Mouse (Mus musculus) midbrain, embryonic 14.5 days (tissue): ENCODE results near the gene Olfr1472. TPM values are rescaled to one million over a fixed set of nuclear protein-coding genes. Genes with fewer than 3 reads are reported as not detected.
"Not testable (repeated sequence)": the region's sequence is repeated elsewhere in the genome, so short reads cannot be mapped to it uniquely, and the experiment has no call there.

ENCODE experiments used
- ATAC-seq: fragments of 200-750 bp; cut with Nextera tagmentation; 2 replicates; pipeline ENCODE4 v1.8.0; 2017; ENCODE audit warnings: moderate number of reproducible peaks, moderate library complexity; ENCODE audit not compliant: low FRiP score, low TSS enrichment
- DNase-seq: peaks from one replicate; pipeline ENCODE4 v3.0.0-alpha.2; 2015
- H3K27ac ChIP-seq: fragments of 300-500 bp; sonication (generic); replicated peaks from 2 replicates; pipeline ENCODE4 v1.5.1; 2014; ENCODE audit warnings: mild to moderate bottlenecking, low read depth, low read length, moderate library complexity
- H3K27me3 ChIP-seq: fragments of 300-500 bp; sonication (generic); 2 replicates; pipeline ENCODE4 v1.6.1; 2014; ENCODE audit warnings: low read length, control low read depth, mixed read lengths; ENCODE audit not compliant: control insufficient read depth, insufficient read depth
- H3K36me3 ChIP-seq: fragments of 300-500 bp; sonication (generic); 2 replicates; pipeline ENCODE4 v1.6.1; 2014; ENCODE audit warnings: low read length, control low read depth; ENCODE audit not compliant: control insufficient read depth, insufficient read depth
- H3K4me1 ChIP-seq: fragments of 300-500 bp; sonication (generic); 2 replicates; pipeline ENCODE4 v1.6.1; 2014; ENCODE audit warnings: mild to moderate bottlenecking, antibody characterized with exemption, low read length, control low read depth; ENCODE audit not compliant: control insufficient read depth, insufficient read depth
- H3K4me2 ChIP-seq: fragments of 300-500 bp; sonication (generic); 2 replicates; pipeline ENCODE4 v1.6.1; 2014; ENCODE audit warnings: mild to moderate bottlenecking, low read length, moderate library complexity
- H3K4me3 ChIP-seq: fragments of 300-500 bp; sonication (generic); replicated peaks from 2 replicates; pipeline ENCODE4 v1.5.1; 2014; ENCODE audit warnings: low read depth, low read length
- H3K9ac ChIP-seq: fragments of 300-500 bp; sonication (generic); replicated peaks from 2 replicates; pipeline ENCODE4 v1.6.1; 2014; ENCODE audit warnings: mild to moderate bottlenecking, low read length, moderate library complexity
- H3K9me3 ChIP-seq: fragments of 300-500 bp; sonication (generic); 2 replicates; pipeline ENCODE4 v1.6.1; 2016; ENCODE audit warnings: low read length, control low read depth, mixed read lengths; ENCODE audit not compliant: control insufficient read depth
- WGBS: fragments of 180-500 bp; shearing (Covaris S2); extraction: QIAGEN DNeasy Blood & Tissue Kit; methylation state at CpG from one replicate; pipeline ENCODE4 v1.1.7; 2014; 5-methylcytosine and 5-hydroxymethylcytosine counted together
- polyA plus RNA-seq: library from polyadenylated mRNA; unstranded; fragments of >200 nt; fragmentation: Nextera tagmentation; extraction: Ambion mirVana; gene quantifications from 2 replicates; pipeline ENCODE4 v1.2.1, GENCODE M21; 2014

Gene Olfr1472
- not detected in 2 replicates for polyA plus RNA-seq

- Histone ChIP-seq H3K9ac (no peak within 1 kb of the TSS), H3K4me1 (no peaks in the 10 kb centered on the region), H3K36me3 (no peaks in the 10 kb centered on the region), H3K4me3 (no peak within 1 kb of the TSS), H3K4me2 (no peak within 1 kb of the TSS), H3K27ac (no peak within 1 kb of the TSS), H3K27me3 (no peaks in the 10 kb centered on the region), H3K9me3 (no peaks in the 10 kb centered on the region)
- DNase-seq (no peak), ATAC-seq (no peak)
- 79% methylated on average over 1 of the region's 1 CpGs for WGBS
Observed at GRCm38 (mm10) chr19:13455986-13456385, at the start of gene Olfr1472. Gene Olfr1472, minus strand, starts transcription at chr19:13456086.

DNA sequence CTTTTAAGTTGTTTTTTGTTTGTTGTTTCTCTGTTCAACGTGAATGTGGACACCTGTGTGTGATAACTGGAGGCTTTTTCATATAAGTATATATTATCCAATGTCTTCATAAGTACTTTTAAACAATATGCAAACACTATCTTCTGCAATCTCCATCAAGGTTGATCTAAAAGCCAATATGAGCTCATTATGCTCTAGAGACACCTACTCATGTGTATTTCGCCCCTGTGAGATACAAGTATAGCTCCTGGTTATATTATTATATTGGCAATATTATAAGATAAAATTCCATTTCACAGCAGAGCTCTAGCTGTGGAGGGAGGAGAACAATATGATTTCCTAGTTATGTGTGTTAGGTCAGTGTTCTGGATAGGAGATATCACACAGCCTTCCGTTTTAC, 44.4 kb upstream of the Olfr1472 start, which contains the start of gene Olfr1477:
Gene Olfr1477, plus strand, starts transcription at position 301 of the 400 bp plus-strand sequence.
- no peak for ATAC-seq

GRCm38 (mm10) chr19:13480096-13480495, 24.2 kb upstream of the Olfr1472 start, which contains the start of gene Olfr1475:
Gene Olfr1475, minus strand, starts transcription at chr19:13480196.
- Histone ChIP-seq H3K4me3 (no peak within 1 kb of the TSS), H3K4me1 (no peaks in the 10 kb centered on the region), H3K4me2 (no peak within 1 kb of the TSS), H3K36me3 (no peaks in the 10 kb centered on the region), H3K9ac (no peak within 1 kb of the TSS), H3K27me3 (no peaks in the 10 kb centered on the region), H3K27ac (no peak within 1 kb of the TSS), H3K9me3 (no peaks in the 10 kb centered on the region)
- ATAC-seq (no peak), DNase-seq (no peak)

More for the DNA sequence above, 44.4 kb upstream of the Olfr1472 start, which contains the start of gene Olfr1477:
- Histone ChIP-seq H3K9ac (no peak within 1 kb of the TSS), H3K27ac (no peak within 1 kb of the TSS), H3K4me2 (no peak within 1 kb of the TSS), H3K4me3 (no peak within 1 kb of the TSS), H3K9me3 (peaks cover 11% of the 10 kb centered on the region; the same call in 1 of the 2 replicates), H3K4me1 (no peaks in the 10 kb centered on the region), H3K36me3 (no peaks in the 10 kb centered on the region), H3K27me3 (no peaks in the 10 kb centered on the region)
- WGBS: 71% methylated on average over 3 of the region's 3 CpGs
- DNase-seq: no peak

GRCm38 (mm10) chr19:13469265-13469664, 13.4 kb upstream of the Olfr1472 start, which contains the start of gene Olfr1474:
Gene Olfr1474, plus strand, starts transcription at chr19:13469565.
- not testable (repeated sequence) for H3K9me3 ChIP-seq, H3K4me1 ChIP-seq, H3K36me3 ChIP-seq, H3K27ac ChIP-seq, H3K4me3 ChIP-seq, ATAC-seq, DNase-seq, H3K4me2 ChIP-seq, H3K27me3 ChIP-seq, H3K9ac ChIP-seq
- 79% methylated on average over 4 of the region's 4 CpGs for WGBS

- DNase-seq, H3K4me3 ChIP-seq, H3K27ac ChIP-seq, H3K4me1 ChIP-seq, ATAC-seq, H3K9me3 ChIP-seq, H3K9ac ChIP-seq, H3K36me3 ChIP-seq, H3K27me3 ChIP-seq, H3K4me2 ChIP-seq: not testable (repeated sequence)
- 71% methylated on average over 2 of the region's 2 CpGs for WGBS
Observed at GRCm38 (mm10) chr19:13443109-13443508, 12.8 kb downstream of the Olfr1472 start, which contains the start of gene Olfr1471. Gene Olfr1471, plus strand, starts transcription at chr19:13443409.

DNA sequence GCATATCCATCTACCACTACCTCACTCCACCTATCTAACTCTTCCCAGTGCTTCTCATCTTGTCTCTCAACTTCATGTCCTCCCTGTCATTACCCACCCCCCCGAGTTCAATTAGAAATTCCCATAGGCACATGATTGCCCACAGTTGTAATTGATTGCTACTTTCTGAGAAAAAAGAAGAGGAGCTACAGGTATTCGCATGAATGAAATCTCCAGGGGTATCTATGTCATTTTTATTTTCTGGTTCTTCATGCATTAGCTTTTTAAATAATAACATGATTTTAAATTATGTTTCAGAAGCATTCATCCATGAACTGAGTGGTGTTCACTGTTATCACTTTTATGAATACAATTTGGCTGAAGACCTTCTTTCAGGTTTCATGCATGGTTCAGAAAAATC, 48.3 kb downstream of the Olfr1472 start, which contains the start of gene Olfr1469:
Gene Olfr1469, plus strand, starts transcription at position 301 of the 400 bp plus-strand sequence.
- Histone ChIP-seq H3K36me3 (no peaks in the 10 kb centered on the region), H3K27ac (no peak within 1 kb of the TSS), H3K9me3 (peaks cover 6% of the 10 kb centered on the region; the same call in 1 of the 2 replicates), H3K9ac (no peak within 1 kb of the TSS), H3K27me3 (no peaks in the 10 kb centered on the region), H3K4me3 (no peak within 1 kb of the TSS), H3K4me1 (no peaks in the 10 kb centered on the region), H3K4me2 (no peak within 1 kb of the TSS)
- ATAC-seq (no peak), DNase-seq (no peak)
- 76% methylated on average over 2 of the region's 2 CpGs for WGBS

Other genes with a start within 250 kb of the Olfr1472 start
- not detected in 2 replicates for gene Olfr1463, start 224.8 kb downstream of the Olfr1472 start, polyA plus RNA-seq
- gene Olfr1465, start 140.5 kb downstream of the Olfr1472 start, polyA plus RNA-seq: not detected in 2 replicates
- gene Olfr1466, start 117.2 kb downstream of the Olfr1472 start, polyA plus RNA-seq: not detected in 2 replicates
- gene Olfr1467, start 93.8 kb downstream of the Olfr1472 start, polyA plus RNA-seq: not detected in 2 replicates
- gene Olfr1469, start 48.2 kb downstream of the Olfr1472 start, polyA plus RNA-seq: not detected in 2 replicates
- not detected in 2 replicates for gene Olfr1471, start 12.7 kb downstream of the Olfr1472 start, polyA plus RNA-seq
- not detected in 2 replicates for gene Olfr1474, start 13.5 kb upstream of the Olfr1472 start, polyA plus RNA-seq
- gene Olfr1475, start 24.1 kb upstream of the Olfr1472 start, polyA plus RNA-seq: not detected in 2 replicates
- gene Olfr1477, start 44.5 kb upstream of the Olfr1472 start, polyA plus RNA-seq: not detected in 2 replicates
- not detected in 2 replicates for gene Olfr1480, start 71.8 kb upstream of the Olfr1472 start, polyA plus RNA-seq
- not detected in 2 replicates for gene Olfr1484, start 127.4 kb upstream of the Olfr1472 start, polyA plus RNA-seq
- gene Olfr1487, start 161.3 kb upstream of the Olfr1472 start, polyA plus RNA-seq: not detected in 2 replicates
- not detected in 2 replicates for gene Olfr1489, start 175.5 kb upstream of the Olfr1472 start, polyA plus RNA-seq
- gene Olfr1490, start 195.0 kb upstream of the Olfr1472 start, polyA plus RNA-seq: not detected in 2 replicates
- not detected in 2 replicates for gene Olfr1491, start 241.2 kb upstream of the Olfr1472 start, polyA plus RNA-seq